ENCODE assay signal across 10 mouse cellular contexts in genomic region chr11:3832193-3832901, GRCm38 (mm10). TPM values are rescaled to one million over a fixed set of nuclear protein-coding genes. Genes with fewer than 3 reads are reported as not detected.
DNase-seq lines count a peak whose midpoint lies in the region; ATAC-seq and TF ChIP-seq lines count a peak whose summit lies in the region.
"Had no signal": no experiment of that assay in that cellular context is flagged by ENCODE, and none has a peak within 500 bp of the region (broad histone marks: within the 10 kb centered on the region; RNA-seq: fewer than 3 reads in every experiment).

No protein-coding gene starts in this region.

- CTCF ChIA-PET in Patski (lab: Charles Lee) = no interaction called here

- H3K4me3 ChIP-seq in forebrain, postnatal 0 days (ENCODE audit: low read depth, low read length) = no peak overlapping the region
- no peak overlapping the region for H3K4me3 ChIP-seq in forebrain, embryonic 12.5 days (replicated peaks)
- H3K4me3 ChIP-seq: stomach, embryonic 15.5 days had no signal

- H3K9ac ChIP-seq in forebrain, postnatal 0 days = no peak overlapping the region
- no peak overlapping the region for H3K9ac ChIP-seq in forebrain, embryonic 12.5 days
- H3K9ac ChIP-seq: stomach, embryonic 15.5 days had no signal

- H3K4me2 ChIP-seq in forebrain, postnatal 0 days (ENCODE audit: low read depth) = no peak overlapping the region
- no peak overlapping the region for H3K4me2 ChIP-seq in forebrain, embryonic 12.5 days
- H3K4me2 ChIP-seq: stomach, embryonic 15.5 days had no signal

- H3K36me3 ChIP-seq in forebrain, postnatal 0 days (ENCODE audit: insufficient read depth) = no peaks in the 10 kb centered on the region
- H3K36me3 ChIP-seq in forebrain, embryonic 12.5 days (replicated peaks) = no peaks in the 10 kb centered on the region
- H3K36me3 ChIP-seq: stomach, embryonic 15.5 days had no signal

- no peaks in the 10 kb centered on the region for H3K27me3 ChIP-seq in forebrain, postnatal 0 days (ENCODE audit: insufficient read depth, low read length)
- peaks cover 4% of the 10 kb centered on the region; the same call in 1 of the 2 replicates for H3K27me3 ChIP-seq in forebrain, embryonic 12.5 days
- H3K27me3 ChIP-seq in Patski = no peaks in the 10 kb centered on the region
- H3K27me3 ChIP-seq: stomach, embryonic 15.5 days had no signal

- in situ Hi-C loops in Patski (cut with MboI; ENCODE audit: low pct_unique_long_range_greater_than_20kb) = no loop called here

- intact Hi-C loops in left cerebral cortex, postnatal 36 days (cut with DNase I) = loop anchor here (2.0 to 5.0 kb wide), 2 partner anchors 22 to 80 kb away; partner anchors contain the start of gene Slc35e4

- no peak for ATAC-seq in forebrain, postnatal 0 days
- ATAC-seq in forebrain, embryonic 12.5 days (ENCODE audit: low FRiP score) = no peak
- ATAC-seq in Patski = peak; percentile 74

- H3K9me3 ChIP-seq in forebrain, postnatal 0 days (ENCODE audit: low read length) = no peaks in the 10 kb centered on the region
- no peaks in the 10 kb centered on the region; the same call in 1 of the 2 replicates for H3K9me3 ChIP-seq in forebrain, embryonic 12.5 days
- H3K9me3 ChIP-seq: stomach, embryonic 15.5 days had no signal

- H3K27ac ChIP-seq in forebrain, postnatal 0 days (ENCODE audit: low read depth, low read length) = no peak overlapping the region
- no peak overlapping the region for H3K27ac ChIP-seq in forebrain, embryonic 12.5 days
- H3K27ac ChIP-seq: macrophage; stomach, embryonic 15.5 days had no signal

- H3K4me1 ChIP-seq in forebrain, postnatal 0 days (ENCODE audit: insufficient read depth) = no peaks in the 10 kb centered on the region
- no peaks in the 10 kb centered on the region for H3K4me1 ChIP-seq in forebrain, embryonic 12.5 days

- DNase-seq in forebrain, postnatal 0 days = peak; percentile 45
- DNase-seq in left cerebral cortex, adult 9 months (ENCODE audit: low spot score in 2 of 2) = peak; percentile 55 to 67
- DNase-seq in left cerebral cortex, postnatal 36 days (ENCODE audit: low spot score in 2 of 2) = no peak
- DNase-seq in Patski (ENCODE audit: low read depth, low spot score) = peak; percentile 10
- DNase-seq in kidney, postnatal 36 days = peak; percentile 37 to 83
- no peak for DNase-seq in spleen, adult 12 weeks (ENCODE audit: low spot score)
- DNase-seq in urinary bladder, postnatal 4 days (ENCODE audit: low spot score in 2 of 2) = no peak

- TF ChIP-seq CTCF in forebrain, postnatal 0 days (IDR thresholded peaks at IDR 0.05; ENCODE audit: low read depth) = peak; percentile 70
- TF ChIP-seq CTCF in Patski (IDR thresholded peaks at IDR 0.05) = peak; percentile 47

- 47% methylated on average over 6 of the region's 6 CpGs for WGBS in forebrain, postnatal 0 days
- 51% methylated on average over 6 of the region's 6 CpGs for WGBS in forebrain, embryonic 12.5 days

- POLR2A ChIA-PET in Patski (lab: Charles Lee) = no interaction called here

RNA-seq across cellular contexts. Expression of gene Osbp2, which starts 31.4 kb away (rescaled TPM):
- total RNA-seq in forebrain, postnatal 0 days (2014; rRNA removed) = 48.1 and 63.2 TPM in 2 replicates
- 21.3 and 30.8 TPM in 2 replicates for polyA plus RNA-seq in forebrain, postnatal 0 days (2015; fragmentation: Nextera tagmentation; extraction: Ambion mirVana)
- 3.4 and 4.0 TPM in 2 replicates for polyA plus RNA-seq in forebrain, embryonic 12.5 days (2016; fragmentation: Nextera tagmentation; extraction: Ambion mirVana)
- total RNA-seq in left cerebral cortex, postnatal 36 days (2021) = 100 to 1,000 TPM; 128 to 164 TPM
- 0.15 TPM for polyA plus RNA-seq in Patski (2021)

Comparison
In these comparisons a context has a peak if more than half of its experiments do, and no peak if none do; other contexts are left out.
1. DNase-seq: peak in forebrain, postnatal 0 days (single experiment), left cerebral cortex, adult 9 months (2 of 2), Patski (single experiment) and kidney, postnatal 36 days (2 of 2); none in left cerebral cortex, postnatal 36 days (0 of 2), spleen, adult 12 weeks (single experiment) and urinary bladder, postnatal 4 days (0 of 2).